Mouse (Mus musculus) forebrain, embryonic 11.5 days (tissue): ENCODE data around the gene Ccl21b. TPM values are rescaled to one million over a fixed set of nuclear protein-coding genes. Genes with fewer than 3 reads are reported as not detected.
"Not testable (repeated sequence)": the region's sequence is repeated elsewhere in the genome, so short reads cannot be mapped to it uniquely, and the experiment has no call there.

Experiments
- ATAC-seq: fragments of 200-750 bp; cut with Nextera tagmentation; replicated peaks from 2 replicates; pipeline ENCODE4 v1.8.0; 2017; ENCODE audit warnings: moderate TSS enrichment; ENCODE audit not compliant: low FRiP score
- DNase-seq: peaks from one replicate; pipeline ENCODE4 v3.0.0-alpha.2; 2017; ENCODE audit warnings: low spot score
- H3K27ac ChIP-seq: fragments of 300-500 bp; sonication (generic); 2 replicates; pipeline ENCODE4 v1.5.1; 2014; ENCODE audit warnings: low read depth, low read length
- H3K27me3 ChIP-seq: fragments of 300-500 bp; sonication (generic); 2 replicates; pipeline ENCODE4 v1.6.1; 2014; ENCODE audit warnings: mild to moderate bottlenecking, low read length, mixed read lengths; ENCODE audit not compliant: control insufficient read depth, insufficient read depth
- H3K36me3 ChIP-seq: fragments of 300-500 bp; sonication (generic); 2 replicates; pipeline ENCODE4 v1.6.1; 2014; ENCODE audit warnings: mild to moderate bottlenecking, low read length, moderate library complexity, mixed read lengths; ENCODE audit not compliant: control insufficient read depth, insufficient read depth
- H3K4me1 ChIP-seq: fragments of 300-500 bp; sonication (generic); replicated peaks from 2 replicates; pipeline ENCODE4 v1.6.1; 2014; ENCODE audit warnings: low read length, mixed read lengths; ENCODE audit not compliant: control insufficient read depth, insufficient read depth
- H3K4me2 ChIP-seq: fragments of 300-500 bp; sonication (generic); 2 replicates; pipeline ENCODE4 v1.6.1; 2014; ENCODE audit warnings: low read depth, mild to moderate bottlenecking, low read length, moderate library complexity, mixed read lengths; ENCODE audit not compliant: severe bottlenecking
- H3K4me3 ChIP-seq: fragments of 300-500 bp; sonication (generic); 2 replicates; pipeline ENCODE4 v1.5.1; 2014; ENCODE audit warnings: low read depth, low read length
- H3K9ac ChIP-seq: fragments of 300-500 bp; sonication (generic); 2 replicates; pipeline ENCODE4 v1.6.1; 2014; ENCODE audit warnings: low read length
- H3K9me3 ChIP-seq: fragments of 300-500 bp; sonication (generic); 2 replicates; pipeline ENCODE4 v1.6.1; 2016; ENCODE audit warnings: low read length, mixed read lengths; ENCODE audit not compliant: control insufficient read depth
- WGBS: fragments of 180-500 bp; shearing (Covaris S2); extraction: QIAGEN DNeasy Blood & Tissue Kit; methylation state at CpG from one replicate; pipeline ENCODE4 v1.1.7; 2014; 5-methylcytosine and 5-hydroxymethylcytosine counted together
- polyA plus RNA-seq: library from polyadenylated mRNA; unstranded; fragments of >200 nt; fragmentation: Nextera tagmentation; extraction: Ambion mirVana; gene quantifications from 2 replicates; pipeline ENCODE4 v1.2.1, GENCODE M21; 2014

Ccl21b gene
- polyA plus RNA-seq, result not detected in 2 replicates

- not testable (repeated sequence) for H3K4me2 ChIP-seq, H3K27ac ChIP-seq, H3K36me3 ChIP-seq, H3K4me1 ChIP-seq, H3K4me3 ChIP-seq, DNase-seq, H3K27me3 ChIP-seq, H3K9ac ChIP-seq, ATAC-seq, H3K9me3 ChIP-seq
- no CpG with 5 or more reads among the region's 5 CpGs for WGBS
Measured at GRCm38 (mm10) chr4:42255467-42255866, at the start of gene Ccl21b. TSS of gene Ccl21b (plus strand) at chr4:42255767.

- DNase-seq, H3K36me3 ChIP-seq, H3K4me3 ChIP-seq, H3K9ac ChIP-seq, H3K4me1 ChIP-seq, H3K27ac ChIP-seq, ATAC-seq, H3K9me3 ChIP-seq, H3K27me3 ChIP-seq, H3K4me2 ChIP-seq: not testable (repeated sequence)
- whole genome bisulfite sequencing, result no CpG with 5 or more reads among the region's 4 CpGs
Measured at GRCm38 (mm10) chr4:42240339-42240738, 15.2 kb upstream of the Ccl21b start, which contains the start of gene Gm10600. TSS of gene Gm10600 (plus strand) at chr4:42240639.

- ATAC-seq, H3K4me1 ChIP-seq, DNase-seq, H3K4me3 ChIP-seq, H3K9me3 ChIP-seq, H3K36me3 ChIP-seq, H3K4me2 ChIP-seq, H3K27ac ChIP-seq, H3K9ac ChIP-seq, H3K27me3 ChIP-seq: not testable (repeated sequence)
- WGBS, result no CpG with 5 or more reads among the region's 18 CpGs
Measured at GRCm38 (mm10) chr4:42293967-42294366, 38.4 kb downstream of the Ccl21b start, which contains the start of gene Gm21953. TSS of gene Gm21953 (plus strand) at chr4:42294267.

Other genes with a start within 250 kb of the Ccl21b start
- not detected in 2 replicates for gene Gm21093, start 221.0 kb upstream of the Ccl21b start, polyA plus RNA-seq
- gene Gm3893, start 164.6 kb upstream of the Ccl21b start, polyA plus RNA-seq, result not detected in 2 replicates
- not detected in 2 replicates for gene Gm13304, start 140.9 kb upstream of the Ccl21b start, polyA plus RNA-seq
- not detected in 2 replicates for gene Gm13306, start 102.3 kb upstream of the Ccl21b start, polyA plus RNA-seq
- gene Gm13305, start 87.2 kb upstream of the Ccl21b start, polyA plus RNA-seq, result not detected in 2 replicates
- not detected in 2 replicates for gene Gm10600, start 15.1 kb upstream of the Ccl21b start, polyA plus RNA-seq
- not detected in 2 replicates for gene Gm21953, start 38.5 kb downstream of the Ccl21b start, polyA plus RNA-seq
- not detected in 2 replicates for gene Fam205a3, start 62.6 kb downstream of the Ccl21b start, polyA plus RNA-seq
- not detected in 2 replicates for gene Gm21586, start 183.6 kb downstream of the Ccl21b start, polyA plus RNA-seq
- not detected in 2 replicates for gene Gm2163, start 211.0 kb downstream of the Ccl21b start, polyA plus RNA-seq